Mouse (Mus musculus) heart, adult 18-20 months (tissue): ENCODE measurements at regions not wholly inside any gene's neighbourhood (a gene's known extent, or its start where the extent isn't known, plus 50 kb on each side); places are given as distances from the start of the nearest gene placed in this dataset.
A peak's percentile ranks its signal among the peaks of the same experiment; 100 is the strongest.

Experiments
- DNase-seq, 2 experiments: peaks; one replicate each; pipeline ENCODE4 v3.0.0; 2021 to 2022; ENCODE audit warnings: mixed read lengths in 1 of 2

DNA sequence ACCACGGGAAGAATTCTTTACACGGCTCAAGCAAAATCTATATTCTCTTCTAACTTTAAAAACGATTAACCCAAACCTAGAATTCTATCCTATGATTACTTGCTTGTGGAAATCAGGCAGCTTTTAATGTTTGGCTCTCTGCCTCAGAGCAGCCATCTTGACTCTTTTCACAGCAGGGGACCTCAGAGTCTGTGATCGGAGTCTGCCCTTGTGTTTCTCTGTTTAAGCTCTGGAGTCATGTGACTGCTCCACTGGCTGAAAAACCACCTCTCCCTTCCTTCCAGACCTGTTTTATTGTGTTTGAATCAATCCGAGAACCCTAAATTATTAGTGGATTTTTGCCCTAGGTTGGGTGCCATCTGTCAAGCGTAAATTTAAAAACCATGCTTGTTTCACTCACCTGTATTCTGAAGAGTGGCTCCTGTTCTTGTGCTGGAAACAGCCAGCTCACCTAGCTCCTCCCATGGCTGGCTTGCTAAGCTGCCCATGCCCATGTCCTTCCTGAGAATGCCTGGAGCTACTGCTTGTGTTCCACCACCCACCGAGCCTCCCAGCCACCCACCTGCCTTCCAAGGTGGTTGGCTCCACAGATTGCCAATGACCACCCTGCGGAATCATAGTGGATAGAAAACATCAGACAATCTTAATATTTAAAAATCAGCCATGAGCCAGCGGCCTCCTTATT, 62.6 kb downstream of the Perp start:
- DNase-seq, result no peak

- DNase-seq, result no peak
These were observed 64.5 kb downstream of the Perp start for GRCm38 (mm10) chr10:18909307-18909706.

GRCm38 (mm10) chr10:18910898-18911297, 66.1 kb downstream of the Perp start:
- DNase-seq, result peak; percentile 16 to 32

- peak; percentile 15 to 35 for DNase-seq
These were observed 72.3 kb downstream of the Perp start for GRCm38 (mm10) chr10:18917120-18917616.

DNA sequence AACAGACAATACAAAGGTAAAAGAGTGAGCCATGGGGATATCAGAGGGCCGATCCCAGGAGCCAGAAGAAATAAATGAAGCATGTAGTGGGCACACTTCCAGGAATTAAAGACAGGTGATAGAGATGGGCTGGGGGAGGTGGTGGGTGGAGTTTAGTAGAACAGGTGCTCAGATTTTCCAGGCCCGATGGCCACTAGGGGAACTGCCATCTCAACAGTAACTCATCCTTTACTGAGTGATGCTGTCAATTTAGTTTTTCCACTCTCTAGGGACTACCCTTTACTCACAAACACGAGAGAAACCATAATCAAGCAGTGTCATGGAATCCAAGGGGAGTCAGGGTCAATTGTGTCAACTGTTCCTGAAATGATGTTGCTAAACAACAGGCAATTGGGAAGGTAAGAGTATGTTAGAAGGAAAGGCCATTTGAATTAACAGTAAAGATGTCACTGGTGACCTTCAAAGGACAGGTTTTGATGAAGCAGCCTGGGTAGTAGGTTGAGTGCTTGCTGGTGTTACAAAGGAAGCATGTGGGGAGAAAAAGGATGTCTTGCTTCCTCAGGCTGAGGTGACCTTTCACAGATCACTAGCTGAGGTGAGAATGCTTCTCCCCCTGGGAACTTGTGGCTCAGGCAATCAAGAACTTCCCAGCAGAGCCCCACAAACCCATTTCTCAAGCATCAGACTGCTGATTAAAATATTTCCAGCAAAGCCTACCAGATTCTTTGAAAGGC, 78.4 kb downstream of the Perp start:
- DNase-seq, result no peak

- no peak for DNase-seq
These were observed 83.0 kb downstream of the Perp start for GRCm38 (mm10) chr10:18927811-18928210.

GRCm38 (mm10) chr10:18931344-18931743, 84.1 kb downstream of the Tnfaip3 start:
- DNase-seq, result no peak

DNA sequence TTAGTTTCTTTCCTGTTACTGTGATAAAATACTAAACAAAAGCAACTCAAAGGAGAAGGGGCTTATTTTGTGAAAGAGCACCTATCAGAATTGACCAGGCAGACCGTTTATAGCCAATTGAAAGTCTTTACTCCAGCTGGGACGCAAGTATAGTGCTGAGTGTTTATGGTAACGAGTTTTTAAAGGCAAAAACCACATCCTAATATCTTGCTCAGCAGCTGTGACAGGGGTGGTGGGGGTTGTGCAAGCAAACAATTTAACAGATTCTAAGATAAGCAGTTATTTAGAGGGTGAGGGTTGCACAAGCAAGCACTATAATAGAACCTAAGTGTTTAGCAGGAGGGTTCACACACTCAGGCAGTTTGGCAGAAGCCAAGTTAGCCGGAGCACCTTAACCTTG, 74.0 kb downstream of the Tnfaip3 start:
- no peak for DNase-seq

DNA sequence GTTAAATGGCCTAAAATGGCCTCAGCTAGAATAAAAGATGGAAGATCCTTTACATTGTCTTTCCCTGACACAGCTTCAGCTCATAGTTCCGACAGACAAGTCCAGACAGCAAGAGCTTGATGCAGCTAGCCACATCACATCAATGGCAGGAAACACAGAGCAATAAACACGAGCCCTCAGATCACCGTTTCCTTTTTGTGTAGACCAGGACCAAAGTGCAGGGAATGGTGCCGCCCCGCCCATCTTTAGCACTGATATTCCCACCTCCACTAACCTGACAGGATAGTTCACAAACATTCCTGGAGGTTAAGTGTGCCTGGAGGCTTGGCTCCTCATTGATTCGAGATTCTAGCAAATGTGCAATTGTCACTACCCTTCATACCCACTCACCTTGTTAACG, 73.5 kb downstream of the Tnfaip3 start:
- no peak for DNase-seq

GRCm38 (mm10) chr10:18943296-18944075, 72.0 kb downstream of the Tnfaip3 start:
- DNase-seq, result no peak

GRCm38 (mm10) chr10:18946727-18947126, 68.7 kb downstream of the Tnfaip3 start:
- DNase-seq, result no peak
